Mouse (Mus musculus) G1E (cell line): ENCODE data around the gene Plcl2.
"Not testable (repeated sequence)": the region's sequence is repeated elsewhere in the genome, so short reads cannot be mapped to it uniquely, and the experiment has no call there.

Experiments used
- CTCF ChIP-seq: IDR thresholded peaks from 2 replicates; pipeline ENCODE4 v1.5.1; 2012; ENCODE audit warnings: low read depth, low read length, inconsistent platforms, mixed read lengths
- GATA1 ChIP-seq: IDR thresholded peaks from 2 replicates; pipeline ENCODE4 v1.6.1; 2012; ENCODE audit warnings: borderline replicate concordance, low read length, inconsistent platforms, mixed read lengths
- GATA2 ChIP-seq: IDR thresholded peaks from 2 replicates; pipeline ENCODE4 v1.6.1; 2012; ENCODE audit warnings: low read depth, low read length, inconsistent platforms, borderline replicate concordance
- POLR2AphosphoS5 ChIP-seq: IDR thresholded peaks from 2 replicates; pipeline ENCODE4 v1.6.1; 2012; ENCODE audit warnings: low read depth, low read length, inconsistent platforms; ENCODE audit not compliant: insufficient replicate concordance
- TAL1 ChIP-seq: conservative IDR thresholded peaks from 2 replicates; pipeline ENCODE4 v1.6.1; 2012; ENCODE audit warnings: low read depth, low read length, inconsistent platforms, mixed read lengths

DNA sequence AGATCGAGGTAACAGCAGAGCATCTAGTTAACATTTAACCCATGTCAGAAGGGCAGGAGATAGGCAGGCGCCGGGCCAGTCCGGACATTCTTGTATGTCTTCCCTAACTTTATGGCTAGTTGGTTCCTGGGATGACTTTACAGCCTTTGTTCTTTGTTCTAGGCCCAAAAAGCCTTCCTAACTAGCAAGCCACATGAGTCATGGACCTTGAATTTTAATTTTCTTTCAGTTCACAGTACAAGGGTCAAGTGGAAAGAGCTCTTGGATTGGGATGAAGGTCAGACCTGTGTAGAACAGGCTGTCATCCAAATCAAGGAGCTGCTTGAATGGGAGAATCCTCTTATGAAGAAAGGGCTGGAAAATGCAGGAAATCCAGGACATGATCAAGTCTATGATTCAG, 138.9 kb downstream of the Plcl2 start:
- TF ChIP-seq CTCF, GATA2, TAL1, POLR2AphosphoS5, GATA1: not testable (repeated sequence)
